Mouse (Mus musculus): Measurements from ENCODE around the gene Bcl6. TPM values are rescaled to one million over a fixed set of nuclear protein-coding genes. Genes with fewer than 3 reads are reported as not detected.

The Bcl6 gene
- polyA plus RNA-seq, 1 experiment from 2014 or later, result 0.50 TPM

DNA sequence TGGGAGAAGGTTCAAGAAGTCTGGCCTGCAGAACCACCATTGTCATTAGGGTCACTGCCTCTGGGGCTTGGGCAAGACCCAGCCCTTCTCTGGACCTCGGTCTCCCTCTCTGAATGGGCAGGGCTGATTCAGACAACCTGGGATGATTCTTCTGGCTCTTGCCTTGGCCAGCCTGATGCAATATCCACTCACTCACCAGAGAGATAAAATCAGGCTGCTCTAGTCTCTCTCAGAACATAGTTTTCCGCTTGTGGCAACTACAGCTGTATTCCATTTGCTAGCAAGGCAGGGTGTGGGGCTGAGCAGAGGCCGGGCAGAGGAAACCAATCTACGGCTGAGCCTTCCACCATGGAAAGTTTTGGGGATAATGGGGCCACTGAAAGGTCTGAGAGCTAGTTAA, 19.8 kb downstream of the Bcl6 start:
- H3K27ac ChIP-seq, result no peak overlapping the region
- no peak for ATAC-seq (ENCODE audit: low FRiP score)
- 93% methylated on average over 4 of the region's 4 CpGs for WGBS

DNA sequence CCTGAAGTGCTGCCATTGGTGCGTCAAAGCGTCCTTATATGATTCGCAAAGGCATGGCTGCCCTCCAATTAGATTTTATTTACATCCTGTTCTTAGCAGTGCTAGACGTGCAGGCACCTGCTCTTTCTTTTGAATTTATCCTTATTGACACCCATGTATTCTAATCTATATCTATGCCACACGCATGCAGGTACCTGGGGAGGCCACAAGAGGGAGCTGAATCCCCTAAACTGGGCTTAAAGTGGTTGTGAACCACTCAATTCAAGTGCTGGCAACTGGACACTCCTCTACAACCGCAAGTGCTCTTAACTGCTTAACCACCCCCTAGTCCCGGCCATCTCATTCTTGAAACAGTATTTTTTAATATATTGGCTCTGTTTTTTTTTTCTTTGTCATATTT, 21.4 kb downstream of the Bcl6 start:
- ATAC-seq (ENCODE audit: low FRiP score) (no peak), DNase-seq (ENCODE audit: low spot score) (no peak)
- no peak overlapping the region for H3K27ac ChIP-seq
- H3K9ac ChIP-seq, result no peak overlapping the region
- no peak overlapping the region for H3K4me3 ChIP-seq (replicated peaks; ENCODE audit: low read length)
- no peaks in the 10 kb centered on the region for H3K9me3 ChIP-seq (ENCODE audit: control insufficient read depth, low read length)
- no peaks in the 10 kb centered on the region for H3K36me3 ChIP-seq (replicated peaks; ENCODE audit: control insufficient read depth, insufficient read depth)
- no peak overlapping the region for H3K4me2 ChIP-seq (replicated peaks)
- H3K4me1 ChIP-seq (replicated peaks; ENCODE audit: control insufficient read depth, insufficient read depth, low read length), result no peaks in the 10 kb centered on the region
- WGBS, result 88% methylated on average over 7 of the region's 7 CpGs
- H3K27me3 ChIP-seq (ENCODE audit: control insufficient read depth, insufficient read depth, low read length), result no peaks in the 10 kb centered on the region

More for the DNA sequence above, 19.8 kb downstream of the Bcl6 start:
- Histone ChIP-seq H3K4me1 (replicated peaks; ENCODE audit: control insufficient read depth, insufficient read depth, low read length) (no peaks in the 10 kb centered on the region), H3K27me3 (ENCODE audit: control insufficient read depth, insufficient read depth, low read length) (no peaks in the 10 kb centered on the region), H3K4me2 (replicated peaks) (no peak overlapping the region), H3K9me3 (ENCODE audit: control insufficient read depth, low read length) (no peaks in the 10 kb centered on the region), H3K36me3 (replicated peaks; ENCODE audit: control insufficient read depth, insufficient read depth) (no peaks in the 10 kb centered on the region), H3K4me3 (replicated peaks; ENCODE audit: low read length) (no peak overlapping the region), H3K9ac (no peak overlapping the region)
- no peak for DNase-seq (ENCODE audit: low spot score)

DNA sequence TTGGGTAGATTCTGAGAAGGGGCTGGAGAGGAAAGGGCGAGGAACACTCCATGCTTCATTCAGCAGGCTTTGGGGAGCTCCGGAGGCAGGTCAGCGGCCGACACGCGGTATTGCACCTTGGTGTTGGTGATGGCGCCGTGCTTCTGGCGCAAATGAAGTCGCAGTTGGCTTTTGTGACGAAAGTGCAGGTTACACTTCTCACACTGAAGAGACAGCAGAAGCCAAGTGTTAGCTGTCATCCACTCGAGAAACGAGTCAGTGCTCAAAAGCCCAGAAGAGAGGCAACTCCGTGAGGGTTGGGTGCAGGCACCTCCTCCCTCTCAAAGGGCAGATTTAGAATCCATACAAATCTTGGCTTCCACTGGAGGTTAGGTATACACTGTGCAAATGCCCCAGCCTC, 22.6 kb downstream of the Bcl6 start:
- DNase-seq (ENCODE audit: low spot score), result no peak
- H3K4me1 ChIP-seq (replicated peaks; ENCODE audit: control insufficient read depth, insufficient read depth, low read length), result no peaks in the 10 kb centered on the region
- no peak overlapping the region for H3K9ac ChIP-seq
- H3K27ac ChIP-seq, result no peak overlapping the region
- 93% methylated on average over 14 of the region's 14 CpGs for WGBS
- no peak overlapping the region for H3K4me3 ChIP-seq (replicated peaks; ENCODE audit: low read length)
- H3K27me3 ChIP-seq (ENCODE audit: control insufficient read depth, insufficient read depth, low read length), result no peaks in the 10 kb centered on the region
- ATAC-seq (ENCODE audit: low FRiP score), result no peak
- H3K36me3 ChIP-seq (replicated peaks; ENCODE audit: control insufficient read depth, insufficient read depth), result no peaks in the 10 kb centered on the region
- H3K4me2 ChIP-seq (replicated peaks), result no peak overlapping the region
- H3K9me3 ChIP-seq (ENCODE audit: control insufficient read depth, low read length), result no peaks in the 10 kb centered on the region

DNA sequence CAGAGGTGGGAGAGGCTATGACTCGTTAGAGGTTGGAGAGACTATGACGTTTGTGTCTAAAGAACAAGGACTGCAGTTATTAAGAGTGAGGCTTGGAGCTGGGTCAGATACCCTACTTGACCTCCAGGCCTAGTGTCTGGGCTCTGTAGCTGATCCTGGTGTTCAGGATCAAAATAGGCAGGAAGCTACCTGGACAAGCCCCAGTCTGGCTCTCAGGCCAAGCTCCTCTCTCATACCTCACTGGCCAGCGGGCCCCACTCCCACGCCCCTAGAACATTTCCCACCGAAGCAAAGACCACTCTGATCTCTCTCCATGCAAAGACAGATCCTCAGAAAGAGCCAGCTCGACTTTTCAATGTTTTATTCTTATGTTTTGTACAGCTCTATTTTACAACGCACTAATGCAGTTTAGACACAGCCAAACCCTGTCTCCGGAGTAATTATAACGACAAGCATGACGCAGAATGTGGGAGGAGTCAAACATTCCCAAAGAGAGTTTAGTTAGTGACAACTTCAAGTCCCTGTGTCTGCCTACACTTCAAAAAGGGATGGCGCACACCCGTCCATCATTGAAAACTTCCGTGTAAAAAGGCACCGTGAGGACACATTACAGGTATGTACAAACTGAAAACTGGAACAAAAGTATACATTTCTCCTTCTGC, 23.8 kb downstream of the Bcl6 start:
- Histone ChIP-seq H3K4me2 (replicated peaks) (no peak overlapping the region), H3K4me3 (replicated peaks; ENCODE audit: low read length) (no peak overlapping the region), H3K27ac (no peak overlapping the region), H3K4me1 (replicated peaks; ENCODE audit: control insufficient read depth, insufficient read depth, low read length) (no peaks in the 10 kb centered on the region), H3K36me3 (replicated peaks; ENCODE audit: control insufficient read depth, insufficient read depth) (no peaks in the 10 kb centered on the region), H3K27me3 (ENCODE audit: control insufficient read depth, insufficient read depth, low read length) (no peaks in the 10 kb centered on the region), H3K9ac (no peak overlapping the region), H3K9me3 (ENCODE audit: control insufficient read depth, low read length) (no peaks in the 10 kb centered on the region)
- ATAC-seq (ENCODE audit: low FRiP score) (no peak), DNase-seq (ENCODE audit: low spot score) (no peak)
- 72% methylated on average over 14 of the region's 14 CpGs for WGBS

DNA sequence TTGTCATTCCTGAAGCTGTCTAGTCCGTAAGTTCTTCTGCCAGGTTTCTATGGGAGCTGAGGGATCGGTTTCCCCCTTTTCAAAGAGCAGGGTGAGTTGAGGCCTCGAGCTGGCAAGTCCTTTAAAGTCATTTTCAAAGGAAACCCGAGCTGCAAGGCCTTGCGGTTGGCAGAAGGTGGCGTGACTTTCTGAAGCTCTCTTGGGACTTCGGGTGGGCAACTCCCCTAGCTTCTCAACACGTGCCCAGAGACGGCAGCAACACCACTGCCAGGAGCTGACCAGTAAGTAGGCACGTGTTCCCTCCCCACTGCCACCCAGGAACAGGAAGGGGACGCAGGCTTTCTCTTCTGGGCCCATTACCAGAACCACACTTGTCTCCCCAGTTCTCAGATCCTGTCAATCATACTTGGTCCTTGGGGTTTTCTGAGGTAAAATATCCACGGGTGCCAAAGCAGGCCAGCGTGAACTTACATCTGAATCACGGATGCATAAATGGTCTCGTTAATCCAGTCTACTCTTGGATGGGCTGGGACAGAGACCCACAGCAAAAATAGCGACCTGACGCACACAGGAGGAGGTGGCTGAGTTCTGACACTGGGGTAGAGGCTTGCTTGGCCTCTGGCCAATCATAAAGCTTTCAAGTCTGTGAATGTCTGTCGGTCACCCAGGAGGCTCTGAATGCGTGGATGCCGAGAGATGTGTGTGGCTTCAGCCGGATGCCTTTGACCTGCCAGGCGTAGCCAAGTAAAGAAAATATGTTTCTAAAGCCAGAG, 24.6 kb downstream of the Bcl6 start:
- DNase-seq (ENCODE audit: low spot score) (no peak), ATAC-seq (ENCODE audit: low FRiP score) (peak; percentile 41; the same call in 1 of the 2 replicates)
- Histone ChIP-seq H3K27ac (no peak overlapping the region), H3K27me3 (ENCODE audit: control insufficient read depth, insufficient read depth, low read length) (no peaks in the 10 kb centered on the region), H3K36me3 (replicated peaks; ENCODE audit: control insufficient read depth, insufficient read depth) (no peaks in the 10 kb centered on the region), H3K4me1 (replicated peaks; ENCODE audit: control insufficient read depth, insufficient read depth, low read length) (no peaks in the 10 kb centered on the region), H3K9me3 (ENCODE audit: control insufficient read depth, low read length) (no peaks in the 10 kb centered on the region), H3K4me2 (replicated peaks) (no peak overlapping the region), H3K4me3 (replicated peaks; ENCODE audit: low read length) (no peak overlapping the region), H3K9ac (no peak overlapping the region)
- WGBS, result 52% methylated on average over 22 of the region's 22 CpGs

DNA sequence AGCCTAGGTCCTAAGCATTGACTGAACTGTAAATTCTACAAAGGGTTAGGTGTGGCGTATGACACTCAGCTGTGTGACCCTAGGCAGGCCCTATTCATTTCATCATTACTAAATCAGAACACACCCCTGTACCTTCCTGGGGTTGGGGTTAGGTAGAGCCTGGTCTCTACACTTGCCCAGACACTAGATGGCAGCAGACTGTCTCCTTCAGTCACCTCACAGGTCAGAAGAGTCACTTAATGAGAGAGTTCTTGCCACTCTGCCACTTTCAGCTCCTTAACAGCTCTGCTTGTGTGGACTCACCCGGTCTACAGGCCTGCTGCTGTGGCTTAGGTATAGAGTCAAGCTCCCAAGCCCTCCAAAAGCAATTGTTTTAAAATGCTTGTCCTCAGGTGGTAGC, 26.3 kb downstream of the Bcl6 start:
- H3K9ac ChIP-seq, result no peak overlapping the region
- H3K4me1 ChIP-seq (replicated peaks; ENCODE audit: control insufficient read depth, insufficient read depth, low read length), result no peaks in the 10 kb centered on the region
- H3K9me3 ChIP-seq (ENCODE audit: control insufficient read depth, low read length), result no peaks in the 10 kb centered on the region
- ATAC-seq (ENCODE audit: low FRiP score) (no peak), DNase-seq (ENCODE audit: low spot score) (no peak)
- WGBS, result 89% methylated on average over 2 of the region's 2 CpGs
- H3K36me3 ChIP-seq (replicated peaks; ENCODE audit: control insufficient read depth, insufficient read depth), result no peaks in the 10 kb centered on the region
- H3K27me3 ChIP-seq (ENCODE audit: control insufficient read depth, insufficient read depth, low read length), result no peaks in the 10 kb centered on the region
- no peak overlapping the region for H3K27ac ChIP-seq
- no peak overlapping the region for H3K4me2 ChIP-seq (replicated peaks)
- no peak overlapping the region for H3K4me3 ChIP-seq (replicated peaks; ENCODE audit: low read length)

DNA sequence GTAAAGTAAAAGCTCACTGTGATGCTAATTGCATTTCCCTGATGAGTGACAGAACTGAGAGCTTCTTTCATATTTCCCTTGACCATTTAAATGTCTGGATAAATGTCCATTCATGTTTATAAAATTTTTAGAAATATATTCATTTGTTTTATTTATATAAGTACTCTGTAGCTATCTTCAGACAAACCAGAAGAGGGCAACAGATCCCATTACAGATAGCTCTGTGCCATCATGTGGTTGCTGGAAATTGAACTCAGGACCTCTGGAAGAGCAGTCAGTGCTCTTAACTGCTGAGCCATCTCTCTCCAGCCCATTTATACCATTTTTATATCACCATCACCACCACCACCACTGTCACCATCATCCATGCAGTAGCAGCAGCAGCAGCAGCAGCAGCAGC, 29.7 kb downstream of the Bcl6 start:
- H3K27ac ChIP-seq, result no peak overlapping the region
- no peak overlapping the region for H3K4me2 ChIP-seq (replicated peaks)
- H3K4me3 ChIP-seq (replicated peaks; ENCODE audit: low read length), result no peak overlapping the region
- no peaks in the 10 kb centered on the region for H3K27me3 ChIP-seq (ENCODE audit: control insufficient read depth, insufficient read depth, low read length)
- DNase-seq (ENCODE audit: low spot score), result no peak
- no peak overlapping the region for H3K9ac ChIP-seq
- H3K36me3 ChIP-seq (replicated peaks; ENCODE audit: control insufficient read depth, insufficient read depth), result no peaks in the 10 kb centered on the region
- H3K4me1 ChIP-seq (replicated peaks; ENCODE audit: control insufficient read depth, insufficient read depth, low read length), result no peaks in the 10 kb centered on the region
- no peak for ATAC-seq (ENCODE audit: low FRiP score)
- H3K9me3 ChIP-seq (ENCODE audit: control insufficient read depth, low read length), result no peaks in the 10 kb centered on the region

DNA sequence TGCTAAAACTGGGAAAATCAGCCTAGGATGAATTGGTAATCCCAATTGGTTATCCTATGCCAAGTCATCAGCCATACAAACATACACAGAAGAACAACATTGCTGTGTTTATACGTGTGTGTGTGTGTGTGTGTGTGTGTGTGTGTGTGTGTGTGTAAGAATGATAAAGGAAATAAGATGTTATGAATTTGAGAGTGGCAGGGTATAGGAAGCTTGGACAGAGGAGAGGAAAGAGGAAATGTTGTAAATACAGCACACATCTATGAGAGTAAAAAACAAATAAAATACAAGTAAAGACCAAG, 34.7 kb downstream of the Bcl6 start:
- H3K4me3 ChIP-seq (replicated peaks; ENCODE audit: low read length), result no peak overlapping the region
- H3K27me3 ChIP-seq (ENCODE audit: control insufficient read depth, insufficient read depth, low read length), result no peaks in the 10 kb centered on the region
- DNase-seq (ENCODE audit: low spot score), result no peak
- ATAC-seq (ENCODE audit: low FRiP score), result 0 out of 2 replicates have a peak, but pooled peaks have one; percentile 31
- H3K27ac ChIP-seq, result no peak overlapping the region
- WGBS, result 0% methylated on average over 1 of the region's 1 CpGs
- no peak overlapping the region for H3K9ac ChIP-seq
- no peaks in the 10 kb centered on the region for H3K9me3 ChIP-seq (ENCODE audit: control insufficient read depth, low read length)
- no peak overlapping the region for H3K4me2 ChIP-seq (replicated peaks)
- H3K36me3 ChIP-seq (replicated peaks; ENCODE audit: control insufficient read depth, insufficient read depth), result no peaks in the 10 kb centered on the region
- no peaks in the 10 kb centered on the region for H3K4me1 ChIP-seq (replicated peaks; ENCODE audit: control insufficient read depth, insufficient read depth, low read length)

DNA sequence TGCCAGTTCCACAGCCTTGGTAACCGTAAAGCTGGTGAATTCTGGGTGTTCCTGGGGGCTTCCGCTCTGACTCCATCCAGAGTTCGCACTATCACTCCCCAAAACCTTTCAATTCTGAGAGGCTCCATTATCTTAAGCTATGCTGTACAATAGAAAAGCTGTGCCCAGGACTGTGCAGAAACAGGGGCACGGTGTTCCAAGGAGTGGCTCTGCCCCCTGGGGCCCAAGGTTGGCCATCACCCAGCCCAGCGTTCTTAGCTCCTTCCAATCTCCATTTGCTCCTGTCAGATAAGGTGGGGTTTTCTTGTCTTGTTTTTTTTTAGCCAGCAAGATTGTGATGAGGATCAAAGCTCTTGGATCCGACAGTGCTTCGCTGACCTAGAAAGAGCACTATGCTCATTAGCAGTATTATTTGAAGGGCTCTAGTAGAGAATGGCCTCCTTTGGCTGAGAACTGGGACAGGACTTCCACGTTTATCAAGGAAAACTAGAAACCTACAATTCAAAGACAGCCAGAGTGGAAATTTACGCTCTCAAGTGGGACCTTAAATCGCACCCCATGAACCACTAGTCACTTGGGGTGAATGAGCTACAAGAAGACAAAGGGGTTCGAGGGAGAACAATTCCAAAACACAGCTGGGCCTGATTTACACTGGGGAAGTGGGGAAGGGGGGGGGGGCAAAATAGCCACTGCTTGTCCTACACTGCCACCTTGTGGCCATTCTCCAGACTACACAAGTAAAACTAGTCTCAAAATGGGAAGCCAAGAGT, 35.3 kb downstream of the Bcl6 start:
- WGBS, result 47% methylated on average over 11 of the region's 11 CpGs

More for the DNA sequence above, 35.3 kb downstream of the Bcl6 start:
- H3K4me2 ChIP-seq (replicated peaks), result no peak overlapping the region
- no peak overlapping the region for H3K9ac ChIP-seq
- no peaks in the 10 kb centered on the region for H3K27me3 ChIP-seq (ENCODE audit: control insufficient read depth, insufficient read depth, low read length)
- H3K4me3 ChIP-seq (replicated peaks; ENCODE audit: low read length), result no peak overlapping the region
- H3K4me1 ChIP-seq (replicated peaks; ENCODE audit: control insufficient read depth, insufficient read depth, low read length), result no peaks in the 10 kb centered on the region
- H3K9me3 ChIP-seq (ENCODE audit: control insufficient read depth, low read length), result no peaks in the 10 kb centered on the region
- ATAC-seq (ENCODE audit: low FRiP score), result peak; percentile 51; the same call in 1 of the 2 replicates
- peak; percentile 80 for DNase-seq (ENCODE audit: low spot score)
- H3K36me3 ChIP-seq (replicated peaks; ENCODE audit: control insufficient read depth, insufficient read depth), result no peaks in the 10 kb centered on the region
- no peak overlapping the region for H3K27ac ChIP-seq

All from hindbrain, embryonic 14.5 days (tissue).